Mouse (Mus musculus) thymus, adult 2 months (tissue): ENCODE results near the gene Cyth3.

Experiments
- CTCF ChIP-seq: fragments of 200-500 bp; IDR thresholded peaks from 2 replicates; pipeline ENCODE4 v1.5.1; 2012; ENCODE audit warnings: mild to moderate bottlenecking, control low read depth, low read length, moderate library complexity, borderline replicate concordance; ENCODE audit not compliant: control insufficient read depth, poor library complexity, insufficient read depth; ENCODE audit errors: extremely low read depth
- POLR2A ChIP-seq: fragments of 200-500 bp; IDR thresholded peaks from 2 replicates; pipeline ENCODE4 v1.6.1; 2012; ENCODE audit warnings: mild to moderate bottlenecking, low read length, control low read depth, moderate library complexity; ENCODE audit not compliant: control insufficient read depth, poor library complexity, insufficient read depth; ENCODE audit errors: extremely low read depth

DNA sequence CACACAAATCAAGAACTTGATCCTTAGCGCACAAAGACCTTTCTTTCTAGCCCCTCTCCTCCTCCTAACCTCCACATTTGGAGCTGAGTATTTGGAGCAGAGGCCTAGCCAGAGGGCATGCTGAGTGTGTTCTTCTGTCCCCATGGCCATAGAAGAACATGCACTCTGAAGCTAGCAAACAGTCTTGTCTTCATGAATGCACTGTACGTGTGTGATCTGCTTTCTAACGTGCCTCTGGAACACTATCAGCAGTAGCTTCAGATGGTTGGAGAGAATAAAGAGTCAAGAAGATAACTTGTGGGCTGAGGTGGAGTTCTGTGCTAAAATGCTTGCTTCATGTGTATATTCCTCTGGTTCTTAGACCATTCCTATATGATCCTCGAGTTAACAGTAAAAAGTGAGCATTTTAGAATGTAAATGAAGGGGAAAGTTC lies 33.3 kb downstream of the Cyth3 start:
- TF ChIP-seq POLR2A = no peak
- TF ChIP-seq CTCF = no peak
